Mouse (Mus musculus): ENCODE data around the gene Lrch1. TPM values are rescaled to one million over a fixed set of nuclear protein-coding genes. Genes with fewer than 3 reads are reported as not detected.

Gene Lrch1
- total RNA-seq, 1 experiment = 3.3 TPM

DNA sequence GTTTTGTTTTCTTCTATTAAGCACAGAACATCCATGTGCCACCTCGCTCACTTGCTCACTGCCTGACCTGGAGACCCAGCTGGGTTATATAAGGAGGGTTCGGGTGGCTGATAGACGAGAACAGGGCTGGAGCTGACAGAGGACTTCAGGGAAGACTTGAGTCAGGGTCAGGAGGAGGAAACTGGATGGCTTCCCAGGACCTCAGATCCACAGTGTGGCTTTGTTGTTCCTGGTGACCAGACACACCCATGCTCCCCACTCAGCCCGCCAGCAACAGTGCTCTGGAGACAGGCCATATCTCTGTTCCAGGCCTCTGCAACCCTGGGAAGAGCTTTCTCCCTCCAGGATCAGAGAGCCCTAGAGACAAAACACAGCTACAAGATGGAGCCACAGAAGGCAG, 44.6 kb downstream of the Lrch1 start:
- no peak for DNase-seq (ENCODE audit: low read depth, low spot score)
- TF ChIP-seq HCFC1 (IDR thresholded peaks at IDR 0.05; ENCODE audit: borderline replicate concordance, insufficient read depth, low read length) = no peak
- TF ChIP-seq CHD2 (IDR thresholded peaks at IDR 0.05; ENCODE audit: low read depth, low read length) = no peak
- TF ChIP-seq MAFK (IDR thresholded peaks at IDR 0.05; ENCODE audit: insufficient read depth, low read depth, low read length) = no peak
- no peak for TF ChIP-seq ZNF384 (IDR thresholded peaks at IDR 0.05; ENCODE audit: low read depth, low read length)
- no peak for TF ChIP-seq ZC3H11A (IDR thresholded peaks at IDR 0.05; ENCODE audit: borderline replicate concordance, low read depth, low read length)
- Histone ChIP-seq H3K36me3 (ENCODE audit: control insufficient read depth, insufficient read depth, low read length, poor library complexity, severe bottlenecking) (no peaks in the 10 kb centered on the region), H3K4me3 (ENCODE audit: insufficient read depth in 1 of 2, low read depth in 1 of 2, low read length in 2 of 2, poor library complexity in 1 of 2, severe bottlenecking in 1 of 2) (no peak overlapping the region), H3K27ac (ENCODE audit: insufficient read depth, low read depth, low read length, poor library complexity, severe bottlenecking) (no peak overlapping the region), H3K9ac (ENCODE audit: insufficient read depth, low read depth, low read length, poor library complexity, severe bottlenecking) (no peak overlapping the region), H3K4me1 (ENCODE audit: control insufficient read depth in 2 of 2, insufficient read depth in 2 of 2, low read length in 2 of 2, poor library complexity in 1 of 2) (peaks cover 0 to 3% of the 10 kb centered on the region in 2 experiments; a peak in 1 of 4 replicates), H3K9me3 (ENCODE audit: control insufficient read depth, insufficient read depth, low read depth, low read length) (no peaks in the 10 kb centered on the region)
- in situ Hi-C loops (cut with MboI; ENCODE audit: low sequenced_read_pairs in 2 of 2, unreplicated experiment in 2 of 2) = no loop called here

DNA sequence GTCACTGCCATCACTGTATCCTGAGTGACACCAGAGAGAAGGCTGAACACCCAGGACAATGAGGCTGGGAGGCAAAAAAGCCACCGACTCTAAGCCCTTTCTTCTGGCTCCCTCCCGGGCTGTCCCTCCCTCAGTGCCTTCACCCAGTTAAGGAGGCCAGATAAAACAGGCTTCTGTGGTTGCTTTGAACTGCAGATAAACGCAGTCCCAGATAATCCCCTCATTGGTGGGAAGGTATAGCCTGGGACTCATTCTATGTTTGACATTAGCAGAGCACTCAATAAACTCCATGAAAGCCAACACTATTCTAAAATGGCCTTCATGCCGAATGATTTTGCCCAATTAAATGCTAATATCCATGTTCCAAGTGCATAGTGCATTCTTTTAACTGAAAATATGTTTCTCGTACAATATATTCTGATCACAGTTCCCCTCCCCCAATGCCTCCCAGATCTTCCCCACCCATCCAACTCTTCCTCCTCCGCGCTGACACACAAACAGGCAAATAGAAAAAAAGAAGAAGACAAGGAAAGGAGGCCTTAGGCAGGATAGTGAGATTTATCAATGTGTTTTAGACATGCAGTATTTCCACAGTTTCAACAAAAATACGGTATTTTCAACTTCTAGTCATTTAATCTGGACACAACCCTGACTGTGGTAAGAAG, 46.8 kb downstream of the Lrch1 start:
- no peak for DNase-seq (ENCODE audit: low read depth, low spot score)
- H3K27ac ChIP-seq (ENCODE audit: insufficient read depth, low read depth, low read length, poor library complexity, severe bottlenecking) = no peak overlapping the region
- no peak overlapping the region for H3K9ac ChIP-seq (ENCODE audit: insufficient read depth, low read depth, low read length, poor library complexity, severe bottlenecking)
- in situ Hi-C loops (cut with MboI; ENCODE audit: low sequenced_read_pairs in 2 of 2, unreplicated experiment in 2 of 2) = no loop called here
- H3K4me1 ChIP-seq (ENCODE audit: control insufficient read depth in 2 of 2, insufficient read depth in 2 of 2, low read length in 2 of 2, poor library complexity in 1 of 2) = peaks cover 0 to 3% of the 10 kb centered on the region in 2 experiments; a peak in 1 of 4 replicates
- TF ChIP-seq MAFK (IDR thresholded peaks at IDR 0.05; ENCODE audit: insufficient read depth, low read depth, low read length) = no peak
- no peak overlapping the region for H3K4me3 ChIP-seq (ENCODE audit: insufficient read depth in 1 of 2, low read depth in 1 of 2, low read length in 2 of 2, poor library complexity in 1 of 2, severe bottlenecking in 1 of 2)
- no peaks in the 10 kb centered on the region for H3K9me3 ChIP-seq (ENCODE audit: control insufficient read depth, insufficient read depth, low read depth, low read length)
- H3K36me3 ChIP-seq (ENCODE audit: control insufficient read depth, insufficient read depth, low read length, poor library complexity, severe bottlenecking) = no peaks in the 10 kb centered on the region

DNA sequence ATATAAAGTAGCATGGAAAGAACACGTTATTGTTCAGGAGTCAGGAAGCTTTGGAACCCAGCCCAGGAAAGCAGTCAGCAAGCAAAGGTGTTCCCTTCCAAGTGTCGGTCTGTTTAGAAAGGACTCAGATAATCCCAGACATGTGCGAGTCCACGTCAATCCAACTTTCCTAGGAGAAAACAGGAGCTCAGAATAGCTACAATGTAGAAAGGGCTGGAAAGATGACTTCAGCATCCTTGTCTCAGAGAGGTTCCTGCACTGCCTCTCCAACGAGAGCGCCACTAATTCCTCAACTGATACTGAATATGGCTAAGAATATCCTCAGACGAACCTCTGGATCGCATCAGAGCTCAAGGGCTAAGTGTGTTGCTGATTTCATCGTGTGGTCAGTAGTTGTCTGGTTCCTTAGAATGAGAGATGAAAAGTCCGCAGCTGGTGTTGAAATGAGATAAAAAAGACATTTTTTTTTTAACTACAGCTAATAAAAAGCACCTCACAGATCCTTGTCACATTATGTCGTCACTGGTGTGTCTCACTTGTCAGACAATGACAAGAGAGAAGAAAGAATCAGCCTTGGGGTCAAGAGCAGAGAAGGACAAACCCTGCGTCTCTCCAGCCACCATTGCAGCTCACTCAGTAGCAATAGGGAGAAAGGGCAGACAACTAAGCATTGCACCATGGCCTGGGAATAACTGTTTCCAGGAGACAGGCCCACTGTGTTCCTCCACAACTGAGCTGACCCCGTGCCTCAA, 47.5 kb downstream of the Lrch1 start:
- Histone ChIP-seq H3K4me1 (ENCODE audit: control insufficient read depth in 2 of 2, insufficient read depth in 2 of 2, low read length in 2 of 2, poor library complexity in 1 of 2) (peaks cover 0 to 3% of the 10 kb centered on the region in 2 experiments; a peak in 1 of 4 replicates), H3K9me3 (ENCODE audit: control insufficient read depth, insufficient read depth, low read depth, low read length) (no peaks in the 10 kb centered on the region), H3K9ac (ENCODE audit: insufficient read depth, low read depth, low read length, poor library complexity, severe bottlenecking) (no peak overlapping the region), H3K27ac (ENCODE audit: insufficient read depth, low read depth, low read length, poor library complexity, severe bottlenecking) (no peak overlapping the region), H3K4me3 (ENCODE audit: insufficient read depth in 1 of 2, low read depth in 1 of 2, low read length in 2 of 2, poor library complexity in 1 of 2, severe bottlenecking in 1 of 2) (no peak overlapping the region), H3K36me3 (ENCODE audit: control insufficient read depth, insufficient read depth, low read length, poor library complexity, severe bottlenecking) (no peaks in the 10 kb centered on the region)
- no peak for TF ChIP-seq ZNF384 (IDR thresholded peaks at IDR 0.05; ENCODE audit: low read depth, low read length)
- DNase-seq (ENCODE audit: low read depth, low spot score) = no peak
- in situ Hi-C loops (cut with MboI; ENCODE audit: low sequenced_read_pairs in 2 of 2, unreplicated experiment in 2 of 2) = no loop called here

DNA sequence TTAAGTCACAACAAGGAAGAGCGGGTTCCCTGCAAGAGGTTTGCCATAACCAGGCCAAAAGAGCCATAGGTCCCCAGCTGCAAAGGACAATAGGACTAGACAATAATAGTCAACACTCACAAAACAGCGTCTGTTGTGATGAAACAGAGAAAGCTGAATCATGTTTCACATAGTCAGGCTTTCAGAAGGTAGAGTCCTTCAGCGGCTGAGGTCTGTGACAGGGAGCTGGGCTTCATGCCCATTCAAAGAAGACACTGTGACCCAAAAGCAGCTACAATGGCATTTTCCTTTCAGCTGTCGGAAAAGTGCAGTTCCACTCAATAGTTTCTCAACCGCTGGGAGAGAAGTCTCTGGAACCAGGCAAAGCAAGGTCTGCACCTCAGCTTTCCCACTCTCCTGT, 48.7 kb downstream of the Lrch1 start:
- Histone ChIP-seq H3K27ac (ENCODE audit: insufficient read depth, low read depth, low read length, poor library complexity, severe bottlenecking) (no peak overlapping the region), H3K9me3 (ENCODE audit: control insufficient read depth, insufficient read depth, low read depth, low read length) (no peaks in the 10 kb centered on the region), H3K4me3 (ENCODE audit: insufficient read depth in 1 of 2, low read depth in 1 of 2, low read length in 2 of 2, poor library complexity in 1 of 2, severe bottlenecking in 1 of 2) (no peak overlapping the region), H3K9ac (ENCODE audit: insufficient read depth, low read depth, low read length, poor library complexity, severe bottlenecking) (no peak overlapping the region), H3K4me1 (ENCODE audit: control insufficient read depth in 2 of 2, insufficient read depth in 2 of 2, low read length in 2 of 2, poor library complexity in 1 of 2) (peaks cover 0 to 3% of the 10 kb centered on the region in 2 experiments; a peak in 1 of 4 replicates), H3K36me3 (ENCODE audit: control insufficient read depth, insufficient read depth, low read length, poor library complexity, severe bottlenecking) (no peaks in the 10 kb centered on the region)
- in situ Hi-C loops (cut with MboI; ENCODE audit: low sequenced_read_pairs in 2 of 2, unreplicated experiment in 2 of 2) = no loop called here
- TF ChIP-seq HCFC1 (IDR thresholded peaks at IDR 0.05; ENCODE audit: borderline replicate concordance, insufficient read depth, low read length) (no peak), MAFK (IDR thresholded peaks at IDR 0.05; ENCODE audit: insufficient read depth, low read depth, low read length) (no peak)
- no peak for DNase-seq (ENCODE audit: low read depth, low spot score)

DNA sequence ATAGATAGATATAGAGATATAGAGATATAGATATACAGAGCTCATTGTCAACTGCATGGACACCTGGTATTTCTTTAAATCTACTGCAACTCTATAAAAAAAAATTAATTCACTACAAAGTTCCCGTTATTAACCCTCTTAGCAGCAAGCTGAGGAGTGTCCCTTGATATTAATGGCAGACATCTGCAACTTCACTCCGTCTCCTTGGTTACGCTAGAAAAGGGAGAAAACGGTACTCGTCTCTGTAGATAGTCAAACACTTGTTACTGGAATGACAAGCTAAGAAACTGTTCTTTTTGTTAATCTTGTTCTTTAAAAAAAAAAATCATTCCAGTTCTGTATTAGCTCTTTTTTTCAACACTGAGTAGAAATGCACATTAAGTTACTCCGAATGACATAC, 54.0 kb downstream of the Lrch1 start:
- Histone ChIP-seq H3K36me3 (ENCODE audit: control insufficient read depth, insufficient read depth, low read length, poor library complexity, severe bottlenecking) (no peaks in the 10 kb centered on the region), H3K27ac (ENCODE audit: insufficient read depth, low read depth, low read length, poor library complexity, severe bottlenecking) (no peak overlapping the region), H3K9me3 (ENCODE audit: control insufficient read depth, insufficient read depth, low read depth, low read length) (no peaks in the 10 kb centered on the region), H3K4me1 (ENCODE audit: control insufficient read depth in 2 of 2, insufficient read depth in 2 of 2, low read length in 2 of 2, poor library complexity in 1 of 2) (no peaks in the 10 kb centered on the region; a peak in 1 of 4 replicates), H3K9ac (ENCODE audit: insufficient read depth, low read depth, low read length, poor library complexity, severe bottlenecking) (no peak overlapping the region), H3K4me3 (ENCODE audit: insufficient read depth in 1 of 2, low read depth in 1 of 2, low read length in 2 of 2, poor library complexity in 1 of 2, severe bottlenecking in 1 of 2) (no peak overlapping the region)
- in situ Hi-C loops (cut with MboI; ENCODE audit: low sequenced_read_pairs in 2 of 2, unreplicated experiment in 2 of 2) = no loop called here
- TF ChIP-seq CHD2 (IDR thresholded peaks at IDR 0.05; ENCODE audit: low read depth, low read length) = no peak
- TF ChIP-seq ZNF384 (IDR thresholded peaks at IDR 0.05; ENCODE audit: low read depth, low read length) = no peak
- no peak for TF ChIP-seq MAFK (IDR thresholded peaks at IDR 0.05; ENCODE audit: insufficient read depth, low read depth, low read length)
- no peak for TF ChIP-seq ZC3H11A (IDR thresholded peaks at IDR 0.05; ENCODE audit: borderline replicate concordance, low read depth, low read length)
- no peak for TF ChIP-seq HCFC1 (IDR thresholded peaks at IDR 0.05; ENCODE audit: borderline replicate concordance, insufficient read depth, low read length)
- DNase-seq (ENCODE audit: low read depth, low spot score) = no peak

Data from ES-E14 (cell line).